Mouse (Mus musculus) embryo, embryonic 10 days (tissue): ENCODE measurements at regions not wholly inside any gene's neighbourhood (a gene's known extent, or its start where the extent isn't known, plus 50 kb on each side); places are given as distances from the start of the nearest gene placed in this dataset.

Source experiments
- DNase-seq: peaks from one replicate; pipeline ENCODE4 v3.0.0-alpha.2; 2015; ENCODE audit warnings: low spot score

- DNase-seq: no peak
These were observed 511.3 kb downstream of the 1810013L24Rik start for GRCm38 (mm10) chr16:9341245-9341644.

GRCm38 (mm10) chr16:9353811-9354210 lies 523.9 kb downstream of the 1810013L24Rik start:
- DNase-seq: no peak

- DNase-seq: no peak
These were observed 524.6 kb downstream of the 1810013L24Rik start for GRCm38 (mm10) chr16:9354331-9355030.

- DNase-seq: no peak
These were observed 528.8 kb downstream of the 1810013L24Rik start for GRCm38 (mm10) chr16:9358651-9359050.

GRCm38 (mm10) chr16:9359399-9360135 lies 529.7 kb downstream of the 1810013L24Rik start:
- DNase-seq: no peak

- no peak for DNase-seq
These were observed 530.9 kb downstream of the 1810013L24Rik start for GRCm38 (mm10) chr16:9360741-9361255.

GRCm38 (mm10) chr16:9362116-9362515 lies 532.2 kb downstream of the 1810013L24Rik start:
- DNase-seq: no peak

GRCm38 (mm10) chr16:9364105-9364504 lies 534.2 kb downstream of the 1810013L24Rik start:
- DNase-seq: no peak

- no peak for DNase-seq
These were observed 561.1 kb downstream of the 1810013L24Rik start for GRCm38 (mm10) chr16:9390986-9391385.

- no peak for DNase-seq
These were observed 574.8 kb downstream of the 1810013L24Rik start for GRCm38 (mm10) chr16:9404736-9405135.

- DNase-seq: no peak
These were observed 578.3 kb downstream of the 1810013L24Rik start for GRCm38 (mm10) chr16:9408196-9408595.

GRCm38 (mm10) chr16:9430509-9430908 lies 564.9 kb downstream of the Grin2a start:
- DNase-seq: no peak

- DNase-seq: peak; percentile 8
These were observed 556.0 kb downstream of the Grin2a start for GRCm38 (mm10) chr16:9439300-9439856.

GRCm38 (mm10) chr16:9439891-9440290 lies 555.5 kb downstream of the Grin2a start:
- DNase-seq: no peak

- DNase-seq: no peak
These were observed 543.3 kb downstream of the Grin2a start for GRCm38 (mm10) chr16:9452058-9452457.

GRCm38 (mm10) chr16:9457574-9457973 lies 537.8 kb downstream of the Grin2a start:
- DNase-seq: no peak

- DNase-seq: no peak
These were observed 532.9 kb downstream of the Grin2a start for GRCm38 (mm10) chr16:9462497-9462896.

- DNase-seq: peak; percentile 51
These were observed 526.0 kb downstream of the Grin2a start for GRCm38 (mm10) chr16:9469394-9469793.

- DNase-seq: no peak
These were observed 510.1 kb downstream of the Grin2a start for GRCm38 (mm10) chr16:9485291-9485690.

GRCm38 (mm10) chr16:9498301-9498700 lies 497.1 kb downstream of the Grin2a start:
- peak; percentile 13 for DNase-seq

GRCm38 (mm10) chr16:9501713-9502112 lies 493.6 kb downstream of the Grin2a start:
- no peak for DNase-seq

GRCm38 (mm10) chr16:9509666-9510065 lies 485.7 kb downstream of the Grin2a start:
- no peak for DNase-seq

- no peak for DNase-seq
These were observed 480.8 kb downstream of the Grin2a start for GRCm38 (mm10) chr16:9514538-9514937.
